Mouse (Mus musculus): ENCODE data around the gene Sec22c. TPM values are rescaled to one million over a fixed set of nuclear protein-coding genes. Genes with fewer than 3 reads are reported as not detected.

The Sec22c gene
- polyA plus RNA-seq, 1 experiment from 2014 or later = 8.1 TPM

DNA sequence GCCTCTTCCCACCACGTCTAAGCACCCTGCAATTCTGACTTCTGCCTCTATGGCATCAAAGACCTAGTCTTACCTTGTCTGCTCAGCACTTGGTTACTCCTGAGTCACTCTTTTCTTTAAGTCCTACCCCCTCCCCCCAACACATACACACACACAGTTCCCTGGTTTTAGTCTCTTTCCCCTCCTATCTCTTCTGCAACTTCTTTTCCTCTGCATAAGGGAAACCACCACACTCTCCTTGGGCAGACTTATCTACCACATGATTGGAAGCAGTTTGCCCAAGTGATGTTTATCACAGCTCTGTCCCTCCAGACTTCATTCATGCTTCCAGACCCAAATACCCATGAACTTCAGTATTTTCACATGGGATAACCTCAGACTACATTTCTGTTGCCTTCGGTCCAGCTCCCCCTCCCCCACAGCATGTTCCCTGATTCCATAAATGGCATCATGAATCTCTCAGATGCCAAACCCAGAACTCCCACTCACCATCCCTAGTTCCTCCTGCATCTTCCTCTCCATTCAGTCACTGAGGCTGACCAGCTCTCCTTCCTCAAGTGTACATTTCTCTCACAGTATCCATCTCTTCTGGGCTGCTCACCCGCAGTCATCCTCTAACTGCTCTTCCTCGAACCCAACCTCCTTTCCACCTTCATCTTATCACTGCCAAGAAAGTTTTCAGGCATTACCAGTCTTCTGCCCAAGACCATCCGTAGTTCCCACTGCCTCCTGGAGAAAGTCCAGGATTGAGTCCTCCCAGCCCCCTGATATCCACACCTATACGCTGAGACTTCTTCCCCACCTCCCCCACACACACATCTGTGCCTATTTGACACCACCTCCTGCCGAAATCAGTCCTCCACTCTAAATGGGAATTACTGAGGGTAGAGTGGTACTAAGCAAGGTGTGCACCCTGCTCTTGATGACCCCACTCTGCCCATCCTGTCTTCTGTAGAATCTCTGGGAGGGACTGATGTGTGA, 3.5 kb upstream of the Sec22c start:
- DNase-seq = no peak
- peaks cover 17% of the 10 kb centered on the region for H3K4me1 ChIP-seq (ENCODE audit: insufficient read depth)
- no peaks in the 10 kb centered on the region for H3K9me3 ChIP-seq (ENCODE audit: low read depth, low read length)
- TF ChIP-seq CTCF (IDR thresholded peaks at IDR 0.05; ENCODE audit: low read depth) = no peak
- 64% methylated on average over 7 of the region's 7 CpGs for WGBS
- H3K36me3 ChIP-seq (ENCODE audit: insufficient read depth) = peaks cover 12% of the 10 kb centered on the region; the same call in 1 of the 2 replicates
- no peak overlapping the region for H3K4me2 ChIP-seq
- H3K4me3 ChIP-seq (ENCODE audit: low read depth, low read length) = no peak overlapping the region
- H3K9ac ChIP-seq = no peak overlapping the region
- no peaks in the 10 kb centered on the region for H3K27me3 ChIP-seq (ENCODE audit: insufficient read depth, low read length)
- no peak overlapping the region for H3K27ac ChIP-seq (ENCODE audit: low read depth)
- no peak for ATAC-seq (ENCODE audit: insufficient read depth)

DNA sequence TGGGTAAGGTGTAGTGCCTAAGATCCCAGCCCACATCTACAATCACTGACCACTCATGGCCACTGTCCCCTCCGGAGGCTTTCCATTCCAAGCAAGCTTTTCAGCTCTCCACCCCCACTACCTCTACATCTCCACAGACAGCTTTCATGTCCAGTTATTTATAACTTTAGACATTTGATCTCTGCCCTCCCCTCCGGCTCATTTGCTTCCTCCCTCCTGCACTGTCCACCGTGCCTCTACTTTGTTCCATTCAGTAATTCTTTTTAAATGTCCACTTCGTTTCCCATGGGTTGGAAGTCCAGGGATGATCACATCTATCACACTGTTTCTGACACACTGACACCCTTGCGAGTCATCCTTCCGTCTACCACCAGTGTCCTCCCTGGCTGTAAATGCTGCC, 2.5 kb upstream of the Sec22c start:
- no peak overlapping the region for H3K4me2 ChIP-seq
- ATAC-seq (ENCODE audit: insufficient read depth) = no peak
- DNase-seq = no peak
- no peak overlapping the region for H3K27ac ChIP-seq (ENCODE audit: low read depth)
- no peak for TF ChIP-seq CTCF (IDR thresholded peaks at IDR 0.05; ENCODE audit: low read depth)
- no peak overlapping the region for H3K4me3 ChIP-seq (ENCODE audit: low read depth, low read length)
- 51% methylated on average over 6 of the region's 6 CpGs for WGBS
- peaks cover 17% of the 10 kb centered on the region for H3K4me1 ChIP-seq (ENCODE audit: insufficient read depth)
- no peak overlapping the region for H3K9ac ChIP-seq
- no peaks in the 10 kb centered on the region for H3K27me3 ChIP-seq (ENCODE audit: insufficient read depth, low read length)
- peaks cover 6% of the 10 kb centered on the region; the same call in 1 of the 2 replicates for H3K36me3 ChIP-seq (ENCODE audit: insufficient read depth)
- H3K9me3 ChIP-seq (ENCODE audit: low read depth, low read length) = no peaks in the 10 kb centered on the region

DNA sequence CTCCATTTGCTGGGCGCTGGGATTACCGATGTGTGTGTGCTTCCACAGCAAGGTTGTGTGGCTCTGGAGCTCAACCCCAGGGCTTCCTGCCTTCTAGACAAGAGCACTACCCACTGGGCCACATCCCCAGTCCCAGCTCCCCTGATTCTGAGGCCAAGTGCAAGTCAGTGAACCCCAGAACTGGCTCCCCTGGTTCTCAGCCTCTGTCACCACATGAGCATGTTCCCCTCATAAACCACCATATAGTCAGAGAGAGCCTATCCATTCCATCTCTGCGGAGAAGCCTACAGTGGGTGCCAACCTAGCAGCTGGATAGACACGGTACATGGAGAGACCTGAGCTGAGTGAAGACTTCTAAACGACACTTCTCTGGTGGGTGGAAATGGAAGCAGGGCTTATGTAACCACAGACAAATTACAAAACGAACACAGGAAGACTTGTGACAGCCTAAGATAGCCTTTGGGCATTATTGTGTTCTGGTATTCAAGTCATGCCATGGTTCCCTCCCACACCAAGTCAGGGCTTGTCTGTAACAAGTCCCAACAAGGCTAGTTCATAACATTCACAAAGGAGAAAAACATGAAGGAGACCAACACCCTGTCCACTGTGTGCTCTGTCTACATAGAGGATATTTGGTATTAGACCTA, 862 bp upstream of the Sec22c start:
- no peak for TF ChIP-seq CTCF (IDR thresholded peaks at IDR 0.05; ENCODE audit: low read depth)
- H3K4me2 ChIP-seq = peak overlapping the region; percentile 92

DNA sequence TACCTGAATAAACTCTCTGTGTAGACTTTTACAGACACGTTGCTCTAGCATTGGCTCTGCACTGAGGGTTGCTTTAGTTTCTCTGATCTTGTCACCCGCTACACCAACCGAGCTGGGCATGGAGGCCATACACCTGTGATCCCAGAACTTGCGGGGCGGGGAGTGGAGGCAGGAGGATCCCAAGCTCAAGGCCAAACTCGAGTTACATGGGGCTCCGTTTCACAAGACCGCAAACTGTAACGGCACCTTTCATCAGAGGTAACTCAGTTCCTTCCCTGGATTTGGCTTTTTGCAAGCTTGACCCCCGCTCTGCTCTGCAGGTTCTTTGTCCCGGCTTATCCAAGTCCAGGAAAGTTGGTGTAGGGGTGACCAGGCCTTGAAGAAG, 1.0 kb downstream of the Sec22c start:
- peaks cover 10% of the 10 kb centered on the region for H3K4me1 ChIP-seq (ENCODE audit: insufficient read depth)
- H3K36me3 ChIP-seq (ENCODE audit: insufficient read depth) = 0 out of 2 replicates have a peak, but pooled peaks cover 3% of the 10 kb centered on the region
- 36% methylated on average over 11 of the region's 11 CpGs for WGBS
- H3K9ac ChIP-seq = peak overlapping the region; percentile 72
- peak overlapping the region; percentile 83 for H3K4me3 ChIP-seq (ENCODE audit: low read depth, low read length)
- H3K27me3 ChIP-seq (ENCODE audit: insufficient read depth, low read length) = no peaks in the 10 kb centered on the region
- no peak for DNase-seq
- ATAC-seq (ENCODE audit: insufficient read depth) = no peak
- no peak for TF ChIP-seq CTCF (IDR thresholded peaks at IDR 0.05; ENCODE audit: low read depth)
- peak overlapping the region; percentile 92 for H3K4me2 ChIP-seq
- no peaks in the 10 kb centered on the region for H3K9me3 ChIP-seq (ENCODE audit: low read depth, low read length)
- H3K27ac ChIP-seq (ENCODE audit: low read depth) = no peak overlapping the region

More for the DNA sequence above, 862 bp upstream of the Sec22c start:
- 77% methylated on average over 6 of the region's 6 CpGs for WGBS
- H3K4me1 ChIP-seq (ENCODE audit: insufficient read depth) = peaks cover 13% of the 10 kb centered on the region
- no peak overlapping the region for H3K9ac ChIP-seq
- DNase-seq = no peak
- H3K4me3 ChIP-seq (ENCODE audit: low read depth, low read length) = no peak overlapping the region
- no peaks in the 10 kb centered on the region for H3K27me3 ChIP-seq (ENCODE audit: insufficient read depth, low read length)
- H3K27ac ChIP-seq (ENCODE audit: low read depth) = no peak overlapping the region
- no peaks in the 10 kb centered on the region for H3K36me3 ChIP-seq (ENCODE audit: insufficient read depth)
- no peak for ATAC-seq (ENCODE audit: insufficient read depth)
- H3K9me3 ChIP-seq (ENCODE audit: low read depth, low read length) = no peaks in the 10 kb centered on the region

DNA sequence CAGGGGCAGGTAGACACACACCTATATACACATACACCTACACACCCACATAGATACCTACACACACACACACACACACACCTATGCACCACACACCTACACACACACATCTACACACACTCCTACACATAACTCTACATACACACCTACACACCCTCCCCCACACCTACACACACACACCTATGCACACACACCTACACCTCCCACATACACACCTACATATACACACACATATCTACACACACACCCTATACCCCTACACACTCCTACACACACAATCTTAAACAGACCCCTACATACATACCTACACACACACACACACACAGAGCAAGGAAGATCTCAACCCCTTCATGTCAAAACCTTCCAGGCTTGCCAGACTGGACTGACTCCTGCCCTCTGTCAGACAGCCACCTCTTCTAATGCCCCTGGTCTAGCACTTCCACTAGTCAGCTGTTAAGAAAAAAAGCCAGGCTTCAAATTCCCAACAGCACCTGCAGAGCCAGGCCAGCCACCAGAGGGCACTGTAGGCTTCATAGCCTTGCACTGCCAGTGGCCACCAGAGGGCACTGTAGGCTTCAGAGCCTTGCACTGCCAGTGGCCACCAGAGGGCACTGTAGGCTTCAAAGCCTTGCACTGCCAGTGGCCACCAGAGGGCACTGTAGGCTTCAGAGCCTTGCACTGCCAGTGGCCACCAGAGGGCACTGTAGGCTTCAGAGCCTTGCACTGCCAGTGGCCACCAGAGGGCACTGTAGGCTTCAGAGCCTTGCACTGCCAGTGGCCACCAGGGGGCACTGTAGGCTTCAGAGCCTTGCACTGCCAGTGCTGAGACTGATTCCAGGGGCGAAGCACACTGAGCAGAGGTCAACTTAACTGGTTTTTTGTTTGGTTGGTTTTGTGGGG, 7.9 kb downstream of the Sec22c start:
- Histone ChIP-seq H3K27me3 (ENCODE audit: insufficient read depth, low read length) (no peaks in the 10 kb centered on the region), H3K27ac (ENCODE audit: low read depth) (no peak overlapping the region; the same call in 1 of the 2 replicates), H3K4me3 (ENCODE audit: low read depth, low read length) (no peak overlapping the region), H3K4me1 (ENCODE audit: insufficient read depth) (no peaks in the 10 kb centered on the region), H3K9me3 (ENCODE audit: low read depth, low read length) (no peaks in the 10 kb centered on the region), H3K9ac (no peak overlapping the region), H3K36me3 (ENCODE audit: insufficient read depth) (0 out of 2 replicates have a peak, but pooled peaks cover 10% of the 10 kb centered on the region), H3K4me2 (no peak overlapping the region)
- DNase-seq = peak; percentile 45
- peak; percentile 99 for TF ChIP-seq CTCF (IDR thresholded peaks at IDR 0.05; ENCODE audit: low read depth)
- ATAC-seq (ENCODE audit: insufficient read depth) = peak; percentile 69
- 92% methylated on average over 1 of the region's 1 CpGs for WGBS

DNA sequence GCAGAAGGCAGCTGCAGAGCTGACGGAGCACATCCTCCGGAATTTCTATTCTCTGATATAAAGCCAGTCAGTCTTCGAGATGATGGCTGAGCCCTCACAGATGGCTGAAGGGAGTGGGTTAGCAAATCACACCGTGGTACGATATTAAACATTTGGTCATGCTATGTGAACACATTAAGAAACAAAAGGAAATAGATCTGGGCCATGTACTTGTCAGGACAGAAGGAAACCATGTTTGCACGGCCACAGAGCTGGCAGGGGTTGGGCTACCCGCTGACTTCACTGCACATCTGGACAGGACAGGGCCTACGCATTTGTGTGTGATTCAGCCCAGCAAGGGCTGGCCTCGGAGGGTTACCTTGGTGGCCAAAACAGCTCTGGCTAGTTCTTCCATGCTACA, 8.7 kb downstream of the Sec22c start:
- peak; percentile 64 for ATAC-seq (ENCODE audit: insufficient read depth)
- Histone ChIP-seq H3K4me2 (no peak overlapping the region), H3K27ac (ENCODE audit: low read depth) (no peak overlapping the region), H3K4me1 (ENCODE audit: insufficient read depth) (no peaks in the 10 kb centered on the region), H3K9me3 (ENCODE audit: low read depth, low read length) (no peaks in the 10 kb centered on the region), H3K36me3 (ENCODE audit: insufficient read depth) (peaks cover 16% of the 10 kb centered on the region; the same call in 1 of the 2 replicates), H3K9ac (no peak overlapping the region), H3K27me3 (ENCODE audit: insufficient read depth, low read length) (no peaks in the 10 kb centered on the region), H3K4me3 (ENCODE audit: low read depth, low read length) (no peak overlapping the region)
- TF ChIP-seq CTCF (IDR thresholded peaks at IDR 0.05; ENCODE audit: low read depth) = no peak
- 74% methylated on average over 9 of the region's 9 CpGs for WGBS
- DNase-seq = peak; percentile 47

Data from lung, embryonic 14.5 days (tissue).